Mouse (Mus musculus) erythroblast, embryonic 14.5 days (primary cell): ENCODE data around the gene Kcnmb2. TPM values are rescaled to one million over a fixed set of nuclear protein-coding genes. Genes with fewer than 3 reads are reported as not detected.

Experiments
- H3K27me3 ChIP-seq: 2 replicates; pipeline ENCODE4 v1.6.1; 2012; ENCODE audit warnings: inconsistent platforms; ENCODE audit not compliant: control insufficient read depth
- H3K36me3 ChIP-seq: 2 replicates; pipeline ENCODE4 v1.6.1; 2012; ENCODE audit warnings: mild to moderate bottlenecking, inconsistent platforms; ENCODE audit not compliant: control insufficient read depth
- H3K4me1 ChIP-seq: 2 replicates; pipeline ENCODE4 v1.6.1; 2012; ENCODE audit warnings: inconsistent platforms; ENCODE audit not compliant: control insufficient read depth
- H3K4me3 ChIP-seq: replicated peaks from 2 replicates; pipeline ENCODE3; 2012; ENCODE audit warnings: moderate library complexity, mild to moderate bottlenecking, inconsistent platforms
- H3K9me3 ChIP-seq: 2 replicates; pipeline ENCODE4 v1.6.1; 2012; ENCODE audit warnings: low read length, inconsistent platforms, mixed read lengths; ENCODE audit not compliant: control insufficient read depth
- GATA1 ChIP-seq: IDR thresholded peaks from 2 replicates; pipeline ENCODE4 v1.6.1; 2012; ENCODE audit warnings: low read length, inconsistent platforms, mixed read lengths
- TAL1 ChIP-seq: IDR thresholded peaks from 3 replicates; pipeline ENCODE4 v1.6.1; 2012; ENCODE audit warnings: low read length, inconsistent platforms, mixed read lengths
- polyA plus RNA-seq: library from polyadenylated mRNA; stranded (reverse); fragments of >175 nt; gene quantifications from 2 replicates; pipeline ENCODE4 v1.2.3, GENCODE M21; 2012

Gene Kcnmb2
- polyA plus RNA-seq, 1 experiment, result not detected

DNA sequence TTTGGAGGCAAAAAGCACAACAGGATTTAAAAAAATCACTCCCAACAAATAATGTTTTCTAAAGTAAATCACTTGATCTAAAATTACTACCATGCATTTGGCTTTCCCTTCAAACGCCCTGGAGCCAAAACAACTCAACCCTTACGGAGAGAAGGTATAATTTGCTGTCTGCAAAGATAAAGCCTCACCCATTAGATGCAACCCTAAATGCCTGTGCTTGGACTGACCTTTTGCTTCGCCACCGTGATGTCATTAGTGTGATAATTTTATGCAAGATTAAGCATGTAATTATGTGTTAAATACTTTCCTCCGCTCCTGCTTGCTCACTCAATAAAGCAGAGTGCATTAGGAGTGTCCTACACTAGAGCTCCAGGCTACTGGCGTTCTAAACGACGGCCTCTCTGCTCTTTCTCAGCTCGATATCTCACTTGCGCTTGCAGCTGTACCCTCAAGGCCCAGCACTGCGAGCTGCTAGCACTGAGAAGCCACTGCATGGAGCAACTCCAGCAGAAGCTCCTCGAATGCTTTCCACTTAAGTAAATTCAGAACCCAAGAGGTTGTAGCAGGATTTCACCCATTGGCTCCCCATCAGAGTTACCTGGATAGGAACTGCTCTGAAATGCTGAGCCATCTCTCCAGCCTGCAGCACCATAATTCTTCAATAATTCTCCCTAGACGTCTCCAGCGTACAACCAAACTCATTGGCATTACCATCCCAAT, 247.7 kb downstream of the Kcnmb2 start:
- H3K4me1 ChIP-seq, result no peaks in the 10 kb centered on the region
- peaks cover under 1% of the 10 kb centered on the region; the same call in 1 of the 2 replicates for H3K9me3 ChIP-seq
- no peak overlapping the region for H3K4me3 ChIP-seq
- no peaks in the 10 kb centered on the region for H3K36me3 ChIP-seq
- no peaks in the 10 kb centered on the region for H3K27me3 ChIP-seq
- TF ChIP-seq GATA1 (no peak), TAL1 (no peak)

DNA sequence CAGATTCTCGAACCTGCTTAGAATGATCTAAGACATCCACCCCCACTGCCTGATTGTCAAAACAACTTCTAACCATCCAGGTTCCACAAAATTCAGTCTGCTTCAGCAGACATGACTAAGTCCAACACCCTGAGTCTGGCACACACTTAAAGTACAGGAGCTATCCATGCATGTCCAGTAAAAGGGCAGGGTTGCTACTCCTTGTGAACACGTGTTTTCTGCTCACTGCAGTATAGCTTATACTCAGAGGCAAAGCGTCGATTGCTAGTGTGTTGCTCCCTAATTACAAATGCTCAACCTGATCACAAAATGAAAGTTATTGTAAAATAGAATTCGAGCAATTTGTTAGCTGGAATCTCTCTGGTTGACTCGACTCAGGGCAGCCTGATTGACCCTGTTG, 278.2 kb downstream of the Kcnmb2 start:
- no peaks in the 10 kb centered on the region for H3K4me1 ChIP-seq

DNA sequence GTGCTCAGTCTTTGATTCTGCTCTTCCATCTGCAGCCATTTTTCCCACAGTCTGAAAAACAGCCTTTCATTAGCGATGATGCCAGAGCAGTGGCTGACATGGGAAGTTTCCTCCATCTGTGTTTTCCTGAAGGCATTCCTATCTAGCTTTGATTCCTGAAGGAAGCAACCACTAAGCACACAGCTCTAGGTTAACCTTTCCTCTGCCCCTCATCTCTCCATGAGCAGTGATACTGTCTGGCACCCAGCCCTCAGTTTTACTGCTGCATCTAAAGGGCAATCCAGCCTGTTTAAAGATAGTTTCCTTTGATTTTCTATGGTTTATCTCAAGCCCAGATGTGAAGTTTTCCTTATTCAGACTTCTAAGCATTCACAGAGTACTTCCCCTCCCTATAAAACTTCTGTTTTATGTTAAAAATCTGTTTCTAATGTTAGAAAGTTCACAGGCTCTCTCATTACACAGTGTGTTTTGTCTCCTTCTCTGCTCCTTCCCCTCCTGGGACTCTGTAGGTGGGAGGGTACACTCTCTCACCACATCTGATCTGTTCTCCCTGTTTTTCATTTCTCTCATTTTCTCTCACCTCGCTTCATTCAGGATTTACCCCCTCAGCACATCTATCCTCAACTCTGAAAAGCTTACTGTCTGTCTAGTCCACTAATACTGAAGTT, 283.7 kb downstream of the Kcnmb2 start:
- H3K4me1 ChIP-seq, result no peaks in the 10 kb centered on the region
- H3K27me3 ChIP-seq, result no peaks in the 10 kb centered on the region
- TF ChIP-seq GATA1 (no peak), TAL1 (no peak)
- peaks cover 4% of the 10 kb centered on the region; the same call in 1 of the 2 replicates for H3K9me3 ChIP-seq
- H3K36me3 ChIP-seq, result no peaks in the 10 kb centered on the region
- no peak overlapping the region for H3K4me3 ChIP-seq

More for the DNA sequence above, 278.2 kb downstream of the Kcnmb2 start:
- Histone ChIP-seq H3K9me3 (peaks cover 4% of the 10 kb centered on the region; the same call in 1 of the 2 replicates), H3K27me3 (no peaks in the 10 kb centered on the region), H3K36me3 (no peaks in the 10 kb centered on the region), H3K4me3 (no peak overlapping the region)
- no peak for TF ChIP-seq TAL1
- TF ChIP-seq GATA1, result no peak

DNA sequence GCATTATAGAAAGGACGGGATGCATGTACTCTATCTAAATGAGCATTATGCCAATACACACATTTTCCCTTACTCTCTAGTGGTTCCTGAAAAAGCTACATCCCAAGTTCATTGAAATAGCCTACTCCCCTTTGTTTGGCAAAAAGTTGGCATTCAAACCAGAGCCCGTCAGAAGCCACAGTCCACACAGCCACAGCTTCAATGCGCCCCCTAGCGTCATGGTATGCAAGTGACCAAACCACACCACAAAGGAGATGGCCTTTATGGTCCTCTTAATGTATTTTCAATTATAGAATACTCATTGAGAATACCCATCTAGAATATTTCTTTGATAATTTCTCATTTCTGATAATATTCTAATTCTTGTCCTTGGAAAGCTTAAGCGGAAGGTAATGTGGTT, 286.2 kb downstream of the Kcnmb2 start:
- no peaks in the 10 kb centered on the region for H3K9me3 ChIP-seq
- TF ChIP-seq TAL1 (no peak), GATA1 (no peak)
- H3K36me3 ChIP-seq, result no peaks in the 10 kb centered on the region
- no peaks in the 10 kb centered on the region for H3K27me3 ChIP-seq
- no peak overlapping the region for H3K4me3 ChIP-seq
- H3K4me1 ChIP-seq, result no peaks in the 10 kb centered on the region

DNA sequence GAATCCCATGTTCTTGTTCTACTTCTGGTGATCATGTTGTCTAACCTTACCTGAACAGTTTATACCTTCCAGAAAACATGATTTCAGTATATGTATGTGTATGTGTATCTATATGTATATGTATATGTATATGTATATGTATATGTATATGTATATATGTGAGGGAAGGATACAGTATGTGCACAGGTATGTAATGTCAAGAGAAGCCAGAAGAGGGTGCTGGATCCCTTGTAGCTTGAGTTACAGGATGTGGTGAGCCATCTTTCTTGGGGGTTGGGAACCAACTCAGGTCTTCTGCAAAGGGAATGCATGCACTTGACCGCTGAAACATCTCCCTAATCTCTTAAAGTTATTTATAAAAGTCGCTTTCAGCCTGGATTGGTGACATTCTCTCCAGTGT, 286.6 kb downstream of the Kcnmb2 start:
- Histone ChIP-seq H3K4me1 (no peaks in the 10 kb centered on the region), H3K36me3 (no peaks in the 10 kb centered on the region), H3K27me3 (no peaks in the 10 kb centered on the region), H3K9me3 (no peaks in the 10 kb centered on the region), H3K4me3 (no peak overlapping the region)
- TF ChIP-seq GATA1 (no peak), TAL1 (no peak)

DNA sequence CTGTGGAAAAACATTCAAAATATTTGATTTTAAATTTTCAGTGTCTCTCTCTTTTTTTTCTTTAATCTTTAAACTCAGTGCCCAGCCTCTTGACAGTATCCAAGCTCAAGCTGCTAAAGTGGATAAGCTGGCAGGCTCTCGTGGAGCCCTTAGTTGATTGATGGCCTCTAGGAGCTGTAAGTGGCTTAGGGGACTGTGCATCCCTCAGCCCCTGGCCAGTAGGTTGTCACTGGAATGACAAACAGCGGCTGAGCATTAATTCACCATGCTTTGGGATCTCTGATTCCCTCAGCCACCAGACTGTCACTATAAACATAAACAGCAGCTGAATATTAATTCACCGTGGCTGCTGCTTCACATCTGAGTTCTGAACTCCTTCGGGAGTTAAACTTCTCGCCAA, 287.6 kb downstream of the Kcnmb2 start:
- TF ChIP-seq GATA1 (no peak), TAL1 (no peak)
- H3K27me3 ChIP-seq, result no peaks in the 10 kb centered on the region
- H3K4me1 ChIP-seq, result no peaks in the 10 kb centered on the region
- no peak overlapping the region for H3K4me3 ChIP-seq
- no peaks in the 10 kb centered on the region for H3K36me3 ChIP-seq
- H3K9me3 ChIP-seq, result no peaks in the 10 kb centered on the region

DNA sequence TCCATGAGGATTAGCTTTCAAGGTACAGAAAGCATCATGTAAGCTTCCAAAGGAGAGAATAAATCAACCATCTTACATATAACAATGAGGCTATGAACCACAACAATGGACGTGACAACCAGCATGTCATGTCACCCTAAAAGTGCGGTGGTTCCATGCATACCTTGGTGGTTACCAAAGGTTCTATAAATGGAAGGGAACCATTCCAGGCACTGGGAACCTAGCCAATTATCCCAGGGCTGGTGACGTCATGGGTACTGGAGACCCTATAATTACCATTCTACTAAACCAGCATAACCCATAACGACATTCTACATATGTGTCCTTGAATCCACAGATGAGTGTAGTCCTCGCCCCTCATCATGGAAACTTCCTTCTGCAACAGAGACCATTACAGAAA, 291.7 kb downstream of the Kcnmb2 start:
- Histone ChIP-seq H3K27me3 (no peaks in the 10 kb centered on the region), H3K4me3 (no peak overlapping the region), H3K9me3 (no peaks in the 10 kb centered on the region), H3K4me1 (no peaks in the 10 kb centered on the region), H3K36me3 (no peaks in the 10 kb centered on the region)
- TF ChIP-seq GATA1, result no peak
- TF ChIP-seq TAL1, result no peak

DNA sequence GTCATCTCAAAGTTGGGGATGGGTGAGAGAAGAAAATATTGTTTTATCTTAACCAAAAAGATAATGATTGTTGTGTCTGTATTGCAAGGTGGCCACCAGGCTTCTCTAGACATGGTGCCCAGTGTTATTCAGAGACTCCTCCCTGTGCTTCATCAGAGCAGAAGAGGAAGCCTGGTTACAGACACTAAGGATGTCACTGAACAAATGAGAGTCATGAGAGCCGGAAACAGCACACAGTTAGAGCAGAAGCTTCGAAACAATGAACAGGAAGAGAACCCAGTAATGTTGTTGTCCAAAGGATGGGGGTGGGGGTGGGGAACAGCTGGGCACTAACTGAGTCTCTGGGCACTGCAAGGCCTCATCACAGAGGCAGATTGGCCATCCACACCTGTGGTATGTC, 324.4 kb downstream of the Kcnmb2 start:
- Histone ChIP-seq H3K9me3 (no peaks in the 10 kb centered on the region), H3K4me3 (no peak overlapping the region), H3K36me3 (no peaks in the 10 kb centered on the region), H3K4me1 (no peaks in the 10 kb centered on the region), H3K27me3 (no peaks in the 10 kb centered on the region)
- TF ChIP-seq GATA1 (no peak), TAL1 (no peak)

DNA sequence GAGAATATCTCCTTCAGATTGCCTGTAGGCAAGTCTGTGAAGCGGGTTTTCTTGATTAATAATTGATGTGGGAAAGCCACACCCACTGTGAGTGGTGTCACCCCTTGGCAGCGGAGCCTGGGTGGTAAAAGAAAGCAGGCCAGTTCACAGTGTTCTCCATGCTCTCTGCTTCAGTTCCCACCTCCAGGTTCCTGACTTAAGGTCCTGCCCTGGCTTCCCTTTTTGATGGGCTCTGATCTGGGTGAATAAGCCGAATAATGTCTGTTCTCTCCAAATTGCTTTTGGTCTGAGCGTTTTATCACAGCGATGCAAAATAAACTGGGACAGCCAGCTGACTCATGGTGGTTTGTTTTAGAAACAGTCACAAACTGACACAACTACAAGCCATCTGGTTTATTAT, 334.5 kb downstream of the Kcnmb2 start:
- no peaks in the 10 kb centered on the region for H3K36me3 ChIP-seq
- H3K9me3 ChIP-seq, result peaks cover 6% of the 10 kb centered on the region; the same call in 1 of the 2 replicates
- TF ChIP-seq TAL1 (no peak), GATA1 (no peak)
- H3K27me3 ChIP-seq, result no peaks in the 10 kb centered on the region
- no peak overlapping the region for H3K4me3 ChIP-seq
- H3K4me1 ChIP-seq, result no peaks in the 10 kb centered on the region
